Mouse (Mus musculus) C2C12 (cell line): ENCODE data around the gene Sys1.

ENCODE experiments used
- CEBPB ChIP-seq: IDR thresholded peaks from one replicate; pipeline ENCODE4 v1.6.1; 2011; ENCODE audit warnings: low read depth, mild to moderate bottlenecking, control low read depth, moderate library complexity
- CTCF ChIP-seq: IDR thresholded peaks from one replicate; pipeline ENCODE4 v1.5.1; 2011; ENCODE audit not compliant: control insufficient read depth, insufficient read depth, insufficient read length
- FOSL1 ChIP-seq: IDR thresholded peaks from one replicate; pipeline ENCODE4 v1.8.0; 2011; ENCODE audit warnings: mild to moderate bottlenecking, low read length; ENCODE audit not compliant: poor library complexity, insufficient read depth, severe bottlenecking
- MYOD1 ChIP-seq: IDR thresholded peaks from one replicate; pipeline ENCODE4 v1.6.1; 2011; ENCODE audit warnings: low read depth; ENCODE audit not compliant: control insufficient read depth, insufficient read length
- USF1 ChIP-seq: IDR thresholded peaks from one replicate; pipeline ENCODE4 v1.6.1; 2011; ENCODE audit warnings: low read depth, mild to moderate bottlenecking, control low read depth, moderate library complexity

DNA sequence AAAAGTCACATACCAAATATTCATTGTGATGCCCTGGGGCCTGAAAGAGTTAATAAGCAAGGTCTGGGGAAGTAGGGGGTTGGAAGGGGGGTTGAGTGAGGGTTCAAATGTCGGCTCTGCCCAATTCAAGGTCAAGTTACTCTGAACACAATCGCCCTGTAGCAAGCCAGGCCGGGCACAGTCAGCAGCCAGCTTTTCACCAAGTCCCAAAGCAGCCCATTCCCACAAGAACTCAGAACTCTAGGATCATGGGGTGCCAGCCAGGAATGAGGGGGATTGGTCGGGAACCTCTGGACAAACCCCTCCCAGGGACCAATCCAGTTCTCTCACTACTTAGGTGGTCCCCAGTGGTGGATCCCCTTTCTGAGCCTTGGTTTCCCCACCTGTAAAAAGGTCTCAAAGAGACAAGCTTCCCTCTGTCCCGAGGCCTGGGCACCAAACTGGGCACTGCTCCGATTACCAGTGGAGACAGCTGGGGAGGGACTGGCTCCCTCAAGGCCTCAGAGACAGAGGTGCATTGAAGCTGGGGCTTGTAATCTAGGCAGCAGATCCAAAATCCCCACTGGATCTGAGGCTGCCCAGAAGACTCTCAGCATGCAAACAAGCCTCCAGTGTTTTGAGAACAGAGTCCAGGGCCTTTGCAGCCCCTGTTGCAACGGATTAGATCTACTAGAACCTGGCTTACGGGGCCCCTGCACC is 20.4 kb upstream of the Sys1 start:
- no peak for TF ChIP-seq CEBPB
- TF ChIP-seq CTCF, result no peak
- no peak for TF ChIP-seq USF1
- TF ChIP-seq FOSL1, result no peak
- no peak for TF ChIP-seq MYOD1
